Mouse (Mus musculus) ES-Bruce4 (cell line): ENCODE data around the gene Gm9857. TPM values are rescaled to one million over a fixed set of nuclear protein-coding genes. Genes with fewer than 3 reads are reported as not detected.
A peak's percentile ranks its signal among the peaks of the same experiment; 100 is the strongest.

Experiments
- H3K27ac ChIP-seq: 2 replicates; pipeline ENCODE4 v1.5.1; 2012; ENCODE audit warnings: low read length, inconsistent platforms; ENCODE audit not compliant: insufficient read depth
- H3K27me3 ChIP-seq: 2 replicates; pipeline ENCODE4 v1.6.1; 2012; ENCODE audit warnings: mild to moderate bottlenecking, low read length, inconsistent platforms; ENCODE audit not compliant: control insufficient read depth, poor library complexity, insufficient read depth, severe bottlenecking
- H3K36me3 ChIP-seq: 2 replicates; pipeline ENCODE4 v1.6.1; 2012; ENCODE audit warnings: inconsistent platforms, mild to moderate bottlenecking, low read length, moderate library complexity; ENCODE audit not compliant: control insufficient read depth, poor library complexity, insufficient read depth, severe bottlenecking
- H3K4me1 ChIP-seq: one replicate; pipeline ENCODE4 v1.8.1; 2011; ENCODE audit warnings: low read length; ENCODE audit not compliant: control insufficient read depth, insufficient read depth
- H3K4me3 ChIP-seq: 2 replicates; pipeline ENCODE4 v1.5.1; 2011; ENCODE audit warnings: low read depth, mild to moderate bottlenecking, low read length
- H3K9ac ChIP-seq: 2 replicates; pipeline ENCODE4 v1.6.1; 2012; ENCODE audit warnings: low read depth, mild to moderate bottlenecking, inconsistent platforms; ENCODE audit not compliant: poor library complexity, severe bottlenecking
- H3K9me3 ChIP-seq: replicated peaks from 2 replicates; pipeline ENCODE4 v1.6.1; 2012; ENCODE audit warnings: mild to moderate bottlenecking, low read length, inconsistent platforms; ENCODE audit not compliant: control insufficient read depth, poor library complexity, insufficient read depth, severe bottlenecking
- CTCF ChIP-seq: IDR thresholded peaks from one replicate; pipeline ENCODE4 v1.8.1; 2011; ENCODE audit warnings: low read depth, low read length
- EP300 ChIP-seq: IDR thresholded peaks from 2 replicates; pipeline ENCODE4 v1.6.1; 2011; ENCODE audit warnings: low read depth, low read length; ENCODE audit not compliant: insufficient read depth
- POLR2A ChIP-seq: IDR thresholded peaks from one replicate; pipeline ENCODE4 v1.8.1; 2011; ENCODE audit warnings: low read length; ENCODE audit not compliant: insufficient read depth
- polyA plus RNA-seq: library from polyadenylated mRNA; stranded (reverse); fragments of >200 nt; gene quantifications from 2 replicates; pipeline ENCODE4 v1.2.4, GENCODE M21; 2011; ENCODE audit warnings: low read depth; ENCODE audit not compliant: missing spikeins, insufficient read depth, insufficient read length

Gm9857 gene
- polyA plus RNA-seq, 1 experiment: not detected

DNA sequence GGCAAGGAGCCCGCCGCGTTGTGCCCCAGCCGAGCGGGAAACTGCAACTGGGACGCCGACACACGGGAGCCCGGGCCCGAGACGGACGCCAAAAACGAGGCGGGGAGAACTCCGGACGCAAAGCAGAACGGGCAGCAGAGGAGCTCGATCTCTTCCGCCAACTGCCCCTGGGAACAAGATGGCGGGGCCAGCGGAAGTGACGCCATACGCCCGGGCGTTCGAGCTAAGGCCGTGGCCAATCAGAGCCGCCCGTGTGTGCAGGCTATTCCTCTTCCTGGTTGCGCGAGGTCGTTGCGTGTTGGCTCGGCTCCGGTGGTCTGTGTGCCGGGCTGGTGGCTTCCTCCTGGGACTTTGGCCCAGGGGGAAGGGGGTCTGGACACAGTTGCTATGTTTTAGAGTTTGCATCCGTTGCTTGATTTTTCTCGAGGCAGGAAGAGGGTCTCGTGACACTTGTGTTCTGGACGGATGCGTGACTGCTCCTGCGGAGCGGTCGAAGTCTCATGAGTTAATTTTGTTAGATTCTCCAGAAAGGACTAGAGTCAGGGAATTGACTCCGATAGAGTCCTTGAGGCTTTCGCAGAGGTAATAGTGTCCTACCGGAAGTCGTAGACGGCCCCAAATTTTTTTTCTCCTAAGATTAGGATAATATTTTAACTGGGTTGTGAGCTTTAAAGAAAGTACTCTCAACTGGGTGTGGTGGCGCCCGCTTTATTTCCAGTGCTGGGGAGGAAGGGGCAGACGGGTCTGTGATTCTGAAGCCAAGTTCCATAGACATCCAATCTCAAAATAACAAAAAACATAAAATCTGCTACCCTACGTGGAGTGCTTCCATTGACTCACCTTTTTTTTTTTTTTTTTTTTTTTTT is 28.5 kb downstream of the Gm9857 start, which contains the start of gene Prpf38b:
Prpf38b (minus strand) TSS at position 180 of the 866 bp plus-strand sequence.
- Histone ChIP-seq H3K27me3 (no peaks in the 10 kb centered on the region), H3K27ac (peak within 1 kb of the TSS; percentile 67), H3K4me1 (no peaks in the 10 kb centered on the region), H3K4me3 (peak within 1 kb of the TSS; percentile 91), H3K9me3 (no peaks in the 10 kb centered on the region), H3K9ac (peak within 1 kb of the TSS; percentile 84), H3K36me3 (peaks cover 20% of the 10 kb centered on the region)
- TF ChIP-seq POLR2A (peak; percentile 84), EP300 (no peak)

DNA sequence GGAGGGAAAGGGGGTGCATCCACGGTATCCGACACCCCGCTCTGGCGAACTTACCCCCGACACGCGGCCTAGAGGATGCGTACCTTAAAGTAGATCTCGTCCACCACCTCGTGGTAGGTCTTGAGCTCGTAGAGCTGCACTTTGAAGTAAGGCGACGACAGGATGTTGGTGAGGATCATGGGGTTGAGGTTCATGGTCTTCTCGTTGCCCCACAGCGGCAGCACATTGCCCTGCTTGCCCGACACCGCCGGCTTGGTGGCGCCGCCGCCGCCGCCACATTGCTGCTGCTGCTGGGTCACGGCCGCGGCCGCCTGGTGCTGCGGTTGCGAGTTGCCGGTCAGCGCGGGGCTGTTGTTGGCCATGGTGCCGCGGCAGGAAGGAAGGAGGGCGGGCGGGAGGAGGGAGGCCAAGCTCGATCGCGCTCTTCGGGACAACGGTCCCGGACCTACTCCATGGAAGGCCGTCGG is 29.1 kb downstream of the Gm9857 start:
- Histone ChIP-seq H3K9ac (peak overlapping the region; percentile 84), H3K4me3 (peak overlapping the region; percentile 91), H3K36me3 (peaks cover 25% of the 10 kb centered on the region), H3K27ac (peak overlapping the region; percentile 7; the same call in 1 of the 2 replicates), H3K9me3 (no peaks in the 10 kb centered on the region), H3K27me3 (no peaks in the 10 kb centered on the region), H3K4me1 (no peaks in the 10 kb centered on the region)
- TF ChIP-seq EP300 (no peak), CTCF (no peak)

DNA sequence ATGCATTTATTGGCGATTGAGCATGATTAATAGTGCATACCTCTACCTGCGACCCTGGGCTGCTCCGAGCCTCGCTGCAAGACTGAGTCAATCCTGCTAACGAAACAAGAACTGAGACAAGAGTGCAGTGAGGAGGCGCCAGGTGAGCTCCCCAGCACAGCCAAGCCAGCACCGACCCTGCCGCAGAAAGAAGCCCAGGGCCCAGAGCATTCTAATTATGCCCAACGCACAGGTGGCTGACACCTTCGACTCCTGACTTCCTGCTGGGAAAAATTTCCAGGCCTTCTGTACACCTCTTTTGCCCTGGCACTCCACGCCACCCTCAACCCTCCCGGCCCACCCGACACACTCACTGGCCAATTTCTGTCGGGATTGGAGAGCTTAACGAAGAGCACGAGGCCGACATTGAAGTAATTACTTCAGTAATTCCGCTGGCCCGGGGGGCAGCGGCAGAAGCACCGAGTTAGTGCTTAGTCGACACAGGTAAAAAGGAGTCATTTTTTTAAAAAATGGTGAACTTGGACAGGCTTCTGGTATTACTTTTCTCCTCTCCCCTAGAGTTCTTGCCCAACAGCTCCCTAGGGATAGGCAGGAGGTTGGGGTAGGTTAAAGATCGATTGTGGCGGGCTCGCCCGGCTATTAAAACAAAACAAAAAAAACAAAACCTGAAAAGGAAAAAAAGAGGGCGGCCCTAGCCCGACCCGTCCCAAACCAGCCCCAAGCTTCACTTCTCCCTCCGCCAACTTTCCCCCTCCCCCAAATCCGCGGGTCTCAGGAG is 29.8 kb downstream of the Gm9857 start:
- Histone ChIP-seq H3K27ac (peak overlapping the region; percentile 7; the same call in 1 of the 2 replicates), H3K4me1 (no peaks in the 10 kb centered on the region), H3K36me3 (peaks cover 31% of the 10 kb centered on the region), H3K9ac (peak overlapping the region; percentile 84), H3K27me3 (no peaks in the 10 kb centered on the region), H3K9me3 (no peaks in the 10 kb centered on the region), H3K4me3 (peak overlapping the region; percentile 91)
- TF ChIP-seq CTCF: no peak
- no peak for TF ChIP-seq POLR2A

DNA sequence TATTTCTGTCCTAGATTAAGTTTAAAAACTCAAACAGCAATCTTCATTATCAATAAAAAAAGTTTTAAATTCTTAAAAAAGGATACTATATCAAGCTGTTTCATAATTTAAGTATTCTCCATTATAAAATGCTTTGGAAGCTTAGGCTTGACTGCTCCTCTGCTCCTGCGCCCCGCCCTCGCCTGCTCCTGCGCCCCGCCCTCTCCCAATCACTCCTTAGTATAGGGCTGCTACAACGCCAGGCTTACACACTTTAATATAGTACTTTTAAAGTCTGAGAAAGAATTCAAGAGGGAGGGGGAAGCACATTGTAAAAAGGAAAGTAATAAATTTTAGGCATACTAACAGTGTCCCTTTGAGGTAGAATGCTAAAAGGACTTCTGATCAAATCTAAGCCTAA is 37.3 kb downstream of the Gm9857 start:
- Histone ChIP-seq H3K4me3 (no peak overlapping the region), H3K9me3 (no peaks in the 10 kb centered on the region), H3K36me3 (peaks cover 47% of the 10 kb centered on the region), H3K4me1 (no peaks in the 10 kb centered on the region), H3K27ac (no peak overlapping the region), H3K9ac (no peak overlapping the region), H3K27me3 (no peaks in the 10 kb centered on the region)
- TF ChIP-seq POLR2A (no peak), CTCF (no peak), EP300 (no peak)

DNA sequence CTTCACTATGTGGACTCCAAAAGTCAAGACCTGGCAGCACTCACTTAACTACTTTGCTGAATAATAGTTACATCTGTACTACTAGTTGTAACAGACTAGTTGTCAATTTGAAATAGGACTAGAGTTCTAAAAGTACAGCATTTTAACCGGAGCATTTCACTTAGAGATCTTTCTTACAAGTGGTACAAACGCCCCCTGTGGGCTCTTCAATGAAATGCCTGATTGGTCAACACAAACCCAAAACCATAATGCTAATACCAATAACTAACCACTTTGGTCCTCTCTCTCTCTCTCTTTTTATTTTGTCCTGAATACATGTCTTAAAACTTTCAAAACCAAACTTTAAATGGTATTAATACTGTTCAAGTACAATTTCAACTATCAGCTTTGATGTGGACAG is 38.2 kb downstream of the Gm9857 start:
- H3K36me3 ChIP-seq: peaks cover 39% of the 10 kb centered on the region
- no peak for TF ChIP-seq POLR2A
- H3K4me1 ChIP-seq: no peaks in the 10 kb centered on the region

DNA sequence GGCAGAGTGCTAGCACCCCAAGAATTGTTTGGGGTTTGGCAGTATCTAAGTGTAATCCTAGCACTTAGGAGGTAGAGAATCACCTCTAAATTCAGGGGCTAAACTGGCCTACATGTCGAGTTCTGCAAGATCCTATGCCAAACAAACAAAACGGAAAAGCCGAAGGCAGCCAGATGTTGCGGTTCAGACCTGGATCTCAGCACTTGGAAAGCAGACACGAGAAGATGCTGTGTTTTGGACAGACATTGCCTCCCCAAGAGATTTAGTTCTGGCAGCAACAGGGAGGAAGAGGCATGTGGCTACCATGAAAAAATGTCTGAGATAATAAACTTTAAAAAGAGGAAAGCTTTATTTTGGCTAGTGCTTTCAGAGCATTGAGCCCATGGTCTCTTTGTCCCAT is 39.6 kb downstream of the Gm9857 start:
- H3K27ac ChIP-seq: no peak overlapping the region
- no peak overlapping the region for H3K4me3 ChIP-seq
- no peaks in the 10 kb centered on the region for H3K9me3 ChIP-seq
- no peaks in the 10 kb centered on the region for H3K4me1 ChIP-seq
- peaks cover 27% of the 10 kb centered on the region for H3K36me3 ChIP-seq
- no peaks in the 10 kb centered on the region for H3K27me3 ChIP-seq
- H3K9ac ChIP-seq: no peak overlapping the region
- TF ChIP-seq POLR2A: no peak
- TF ChIP-seq CTCF: no peak
- TF ChIP-seq EP300: no peak

More for the DNA sequence above, 38.2 kb downstream of the Gm9857 start:
- Histone ChIP-seq H3K27me3 (no peaks in the 10 kb centered on the region), H3K9ac (no peak overlapping the region), H3K4me3 (no peak overlapping the region), H3K9me3 (no peaks in the 10 kb centered on the region), H3K27ac (no peak overlapping the region)
